ENCODE assay signal across 8 mouse cellular contexts in genomic region chr13:14063013-14063941, GRCm38 (mm10). TPM values are rescaled to one million over a fixed set of nuclear protein-coding genes. Genes with fewer than 3 reads are reported as not detected.
A peak's percentile ranks its signal among the peaks of the same experiment; 100 is the strongest.
DNase-seq lines count a peak whose midpoint lies in the region; ATAC-seq and TF ChIP-seq lines count a peak whose summit lies in the region.

TSS of gene Arid4b (plus strand) at chr13:14063232.
TSS of gene Ggps1 (minus strand) at chr13:14063488.

- WGBS in forebrain, embryonic 16.5 days: under 1% methylated on average over 62 of the region's 64 CpGs
- under 1% methylated on average over 63 of the region's 64 CpGs for WGBS in lung, embryonic 14.5 days
- under 1% methylated on average over 63 of the region's 64 CpGs for WGBS in olfactory bulb, adult 2 months
- under 1% methylated on average over 64 of the region's 64 CpGs for WGBS in thymus, adult 2 months

- intact Hi-C loops in heart, postnatal 36 days (cut with DNase I): loop anchor here (2.0 to 10.0 kb wide), 5 partner anchors 24 to 552 kb away; partner anchors contain the start of genes B3galnt2, Mrpl32, Psma2 and Tbce

- peaks cover 36% of the 10 kb centered on the region for H3K36me3 ChIP-seq in G1E (replicated peaks)
- no peaks in the 10 kb centered on the region for H3K36me3 ChIP-seq in forebrain, embryonic 16.5 days (ENCODE audit: control insufficient read depth, insufficient read depth)
- peaks cover 13% of the 10 kb centered on the region; the same call in 1 of the 2 replicates for H3K36me3 ChIP-seq in lung, embryonic 14.5 days (ENCODE audit: insufficient read depth)
- H3K36me3 ChIP-seq in thymus, adult 2 months (ENCODE audit: control insufficient read depth, insufficient read depth, low read length): no peaks in the 10 kb centered on the region

- peak within 1 kb of the TSS; percentile 78 for H3K4me2 ChIP-seq in forebrain, embryonic 16.5 days (ENCODE audit: low read length)
- peak within 1 kb of the TSS; percentile 79 for H3K4me2 ChIP-seq in lung, embryonic 14.5 days

- no peaks in the 10 kb centered on the region for H3K9me3 ChIP-seq in G1E (replicated peaks)
- no peaks in the 10 kb centered on the region for H3K9me3 ChIP-seq in forebrain, embryonic 16.5 days (ENCODE audit: control insufficient read depth, low read length)
- H3K9me3 ChIP-seq in lung, embryonic 14.5 days (ENCODE audit: low read depth, low read length): no peaks in the 10 kb centered on the region

- no peaks in the 10 kb centered on the region for H3K27me3 ChIP-seq in G1E (ENCODE audit: insufficient read depth, low read length)
- H3K27me3 ChIP-seq in forebrain, embryonic 16.5 days (replicated peaks; ENCODE audit: control insufficient read depth, insufficient read depth, low read length): no peaks in the 10 kb centered on the region
- H3K27me3 ChIP-seq in lung, embryonic 14.5 days (ENCODE audit: insufficient read depth, low read length): no peaks in the 10 kb centered on the region
- H3K27me3 ChIP-seq in thymus, adult 2 months (ENCODE audit: control insufficient read depth, insufficient read depth, low read length): no peaks in the 10 kb centered on the region

- peak within 1 kb of the TSS; percentile 87 for H3K4me3 ChIP-seq in G1E (ENCODE audit: low read depth, low read length)
- peak within 1 kb of the TSS; percentile 100 for H3K4me3 ChIP-seq in forebrain, embryonic 16.5 days (replicated peaks; ENCODE audit: low read length)
- H3K4me3 ChIP-seq in layer of hippocampus, adult 2 months: peak within 1 kb of the TSS; percentile 96
- peak within 1 kb of the TSS; percentile 98 for H3K4me3 ChIP-seq in lung, embryonic 14.5 days (ENCODE audit: low read depth, low read length)
- peak within 1 kb of the TSS; percentile 79 for H3K4me3 ChIP-seq in olfactory bulb, adult 2 months (ENCODE audit: insufficient read depth, low read depth, low read length)
- peak within 1 kb of the TSS; percentile 93 for H3K4me3 ChIP-seq in thymus, adult 2 months (ENCODE audit: control insufficient read depth, insufficient read depth, low read length)

- H3K27ac ChIP-seq in forebrain, embryonic 16.5 days (ENCODE audit: low read length): peak within 1 kb of the TSS; percentile 94
- H3K27ac ChIP-seq in layer of hippocampus, adult 2 months: peak within 1 kb of the TSS; percentile 98
- peak within 1 kb of the TSS; percentile 98 for H3K27ac ChIP-seq in lung, embryonic 14.5 days (ENCODE audit: low read depth)
- H3K27ac ChIP-seq in olfactory bulb, adult 2 months (ENCODE audit: insufficient read depth, low read depth, low read length): peak within 1 kb of the TSS; percentile 88
- peak within 1 kb of the TSS; percentile 92 for H3K27ac ChIP-seq in thymus, adult 2 months (ENCODE audit: control insufficient read depth, insufficient read depth, low read length)

- H3K4me1 ChIP-seq in G1E (ENCODE audit: insufficient read depth, low read depth, low read length): peaks cover 24% of the 10 kb centered on the region
- peaks cover 24% of the 10 kb centered on the region for H3K4me1 ChIP-seq in forebrain, embryonic 16.5 days (replicated peaks; ENCODE audit: control insufficient read depth, insufficient read depth, low read length)
- H3K4me1 ChIP-seq in lung, embryonic 14.5 days (ENCODE audit: insufficient read depth): no peaks in the 10 kb centered on the region; the same call in 1 of the 2 replicates
- H3K4me1 ChIP-seq in olfactory bulb, adult 2 months (ENCODE audit: control insufficient read depth, insufficient read depth, low read length): peaks cover 4% of the 10 kb centered on the region
- 0 out of 2 replicates have a peak, but pooled peaks cover 3% of the 10 kb centered on the region for H3K4me1 ChIP-seq in thymus, adult 2 months (replicated peaks; ENCODE audit: control insufficient read depth, insufficient read depth, low read length)

- DNase-seq in G1E (ENCODE audit: low spot score): peak; percentile 89
- peak; percentile 94 to 99 for DNase-seq in cerebellum, adult 18-20 months
- DNase-seq in heart, postnatal 36 days: peak; percentile 90 to 94
- peak; percentile 93 to 99 for DNase-seq in layer of hippocampus, adult 2 months (ENCODE audit: low spot score in 2 of 2)
- peak; percentile 97 for DNase-seq in lung, embryonic 14.5 days
- DNase-seq in thymus, adult 2 months: peak; percentile 93

- peak; percentile 96 for TF ChIP-seq POLR2A in olfactory bulb, adult 2 months (IDR thresholded peaks at IDR 0.05; ENCODE audit: insufficient read depth, low read depth, low read length)
- peak; percentile 71 for TF ChIP-seq POLR2A in thymus, adult 2 months (IDR thresholded peaks at IDR 0.05; ENCODE audit: control insufficient read depth, extremely low read depth, insufficient read depth, low read length, poor library complexity)

- TF ChIP-seq CTCF in G1E (IDR thresholded peaks at IDR 0.05; ENCODE audit: low read depth, low read length): no peak
- no peak for TF ChIP-seq CTCF in layer of hippocampus, adult 2 months (conservative IDR thresholded peaks at IDR 0.05)
- no peak for TF ChIP-seq CTCF in lung, embryonic 14.5 days (IDR thresholded peaks at IDR 0.05; ENCODE audit: low read depth)
- no peak for TF ChIP-seq CTCF in olfactory bulb, adult 2 months (IDR thresholded peaks at IDR 0.05; ENCODE audit: insufficient read depth, low read depth, low read length)
- 0 out of 2 replicates have a peak, but pooled peaks have one; percentile 35 for TF ChIP-seq CTCF in thymus, adult 2 months (IDR thresholded peaks at IDR 0.05; ENCODE audit: borderline replicate concordance, control insufficient read depth, extremely low read depth, insufficient read depth, low read length, poor library complexity)

- H3K9ac ChIP-seq in forebrain, embryonic 16.5 days (replicated peaks; ENCODE audit: low read depth, low read length): peak within 1 kb of the TSS; percentile 97
- H3K9ac ChIP-seq in lung, embryonic 14.5 days: peak within 1 kb of the TSS; percentile 98

- ATAC-seq in G1E (ENCODE audit: extremely low read depth, insufficient number of reproducible peaks, low FRiP score, poor library complexity, severe bottlenecking): peak; percentile 98
- peak; percentile 96 for ATAC-seq in forebrain, embryonic 16.5 days
- ATAC-seq in lung, embryonic 14.5 days (ENCODE audit: insufficient read depth): peak; percentile 96

RNA-seq across cellular contexts. Expression of gene Arid4b, which starts in this region (rescaled TPM):
- total RNA-seq in G1E (2014; fragmentation: Nextera tagmentation): 57.3 and 61.4 TPM in 2 replicates
- total RNA-seq in G1E (2017): 38.2 and 51.2 TPM in 2 replicates
- 7.6 and 7.7 TPM in 2 replicates for polyA plus RNA-seq in G1E (2012)
- 97.6 and 100 TPM in 2 replicates for polyA plus RNA-seq in forebrain, embryonic 16.5 days (2015; fragmentation: Nextera tagmentation; extraction: Ambion mirVana)
- 10 to 100 TPM; 22.0 to 23.5 TPM for total RNA-seq in heart, postnatal 36 days (2021)
- total RNA-seq in layer of hippocampus, adult 2 months (2021): 10 to 100 TPM; 47.5 to 54.4 TPM
- 61.3 and 61.9 TPM in 2 replicates for polyA plus RNA-seq in lung, embryonic 14.5 days (2014; fragmentation: Nextera tagmentation; extraction: Ambion mirVana)
- polyA plus RNA-seq in olfactory bulb, adult 2 months (2012; ENCODE audit: insufficient read depth, insufficient read length, low replicate concordance, missing spikeins): not detected in 2 replicates
- polyA plus RNA-seq in thymus, adult 2 months (2012; rRNA removed): 10.2 and 10.3 TPM in 2 replicates

RNA-seq across cellular contexts. Expression of gene Ggps1, which starts in this region (rescaled TPM):
- total RNA-seq in G1E (2014; fragmentation: Nextera tagmentation): 54.9 and 60.4 TPM in 2 replicates
- 44.9 and 46.3 TPM in 2 replicates for total RNA-seq in G1E (2017)
- 2.1 and 2.5 TPM in 2 replicates for polyA plus RNA-seq in G1E (2012)
- polyA plus RNA-seq in forebrain, embryonic 16.5 days (2015; fragmentation: Nextera tagmentation; extraction: Ambion mirVana): 79.6 and 87.4 TPM in 2 replicates
- 10 to 100 TPM; 20.4 to 26.1 TPM for total RNA-seq in heart, postnatal 36 days (2021)
- 10 to 100 TPM; 58.8 to 60.1 TPM for total RNA-seq in layer of hippocampus, adult 2 months (2021)
- 50.3 and 50.7 TPM in 2 replicates for polyA plus RNA-seq in lung, embryonic 14.5 days (2014; fragmentation: Nextera tagmentation; extraction: Ambion mirVana)
- 366 TPM in 1 of 2 replicates, not detected in the other for polyA plus RNA-seq in olfactory bulb, adult 2 months (2012; ENCODE audit: insufficient read depth, insufficient read length, low replicate concordance, missing spikeins)
- 17.6 and 20.3 TPM in 2 replicates for polyA plus RNA-seq in thymus, adult 2 months (2012; rRNA removed)

Comparison
In these comparisons a context has a peak if more than half of its experiments do, and no peak if none do; other contexts are left out.
1. Peak in every context shown above with its lines: DNase-seq, ATAC-seq, H3K4me3 ChIP-seq and H3K27ac ChIP-seq.